Mouse (Mus musculus) stomach, embryonic 14.5 days (tissue): ENCODE measurements around the gene Erf. TPM values are rescaled to one million over a fixed set of nuclear protein-coding genes. Genes with fewer than 3 reads are reported as not detected.

ENCODE experiments used
- ATAC-seq: fragments of 200-750 bp; cut with Nextera tagmentation; 2 replicates; pipeline ENCODE4 v1.8.0; 2017; ENCODE audit warnings: low read depth, moderate TSS enrichment; ENCODE audit not compliant: insufficient number of reproducible peaks, insufficient read depth, low FRiP score
- H3K27ac ChIP-seq: fragments of 300-500 bp; sonication (generic); 2 replicates; pipeline ENCODE4 v1.5.1; 2014; ENCODE audit warnings: mild to moderate bottlenecking, low read length, moderate library complexity, mixed read lengths
- H3K27me3 ChIP-seq: fragments of 300-500 bp; sonication (generic); 2 replicates; pipeline ENCODE4 v1.6.1; 2014; ENCODE audit warnings: low read length, control low read depth, mixed read lengths; ENCODE audit not compliant: control insufficient read depth, insufficient read depth
- H3K36me3 ChIP-seq: fragments of 300-500 bp; sonication (generic); 2 replicates; pipeline ENCODE4 v1.6.1; 2014; ENCODE audit warnings: mild to moderate bottlenecking, control low read depth, low read length, moderate library complexity, mixed read lengths; ENCODE audit not compliant: control insufficient read depth, insufficient read depth
- H3K4me1 ChIP-seq: fragments of 300-500 bp; sonication (generic); 2 replicates; pipeline ENCODE4 v1.6.1; 2014; ENCODE audit warnings: low read length, control low read depth, mixed read lengths; ENCODE audit not compliant: control insufficient read depth, insufficient read depth
- H3K4me2 ChIP-seq: fragments of 300-500 bp; sonication (generic); replicated peaks from 2 replicates; pipeline ENCODE4 v1.6.1; 2014; ENCODE audit warnings: low read depth, low read length, control low read depth
- H3K4me3 ChIP-seq: fragments of 300-500 bp; sonication (generic); 2 replicates; pipeline ENCODE4 v1.5.1; 2014; ENCODE audit warnings: low read depth, low read length, control low read depth
- H3K9ac ChIP-seq: fragments of 300-500 bp; sonication (generic); replicated peaks from 2 replicates; pipeline ENCODE4 v1.6.1; 2014; ENCODE audit warnings: low read depth, mild to moderate bottlenecking, control low read depth, low read length, moderate library complexity, mixed read lengths
- H3K9me3 ChIP-seq: fragments of 300-500 bp; sonication (generic); 2 replicates; pipeline ENCODE4 v1.6.1; 2016; ENCODE audit warnings: low read depth, low read length, control low read depth; ENCODE audit not compliant: control insufficient read depth
- WGBS: fragments of 180-500 bp; shearing (Covaris S2); extraction: QIAGEN DNeasy Blood & Tissue Kit; methylation state at CpG from one replicate; pipeline ENCODE4 v1.1.7; 2014; 5-methylcytosine and 5-hydroxymethylcytosine counted together
- polyA plus RNA-seq: library from polyadenylated mRNA; unstranded; fragments of >200 nt; fragmentation: Nextera tagmentation; extraction: Ambion mirVana; gene quantifications from 2 replicates; pipeline ENCODE4 v1.2.1, GENCODE M21; 2014

The Erf gene
- polyA plus RNA-seq, 1 experiment from 2014 or later: 27.7 TPM

- Histone ChIP-seq H3K9ac (peak overlapping the region; percentile 59), H3K4me2 (peak overlapping the region; percentile 82), H3K27me3 (no peaks in the 10 kb centered on the region), H3K4me3 (peak overlapping the region; percentile 86), H3K4me1 (peaks cover 40% of the 10 kb centered on the region), H3K36me3 (peaks cover 47% of the 10 kb centered on the region), H3K9me3 (no peaks in the 10 kb centered on the region), H3K27ac (peak overlapping the region; percentile 99; the same call in 1 of the 2 replicates)
- 47% methylated on average over 2 of the region's 2 CpGs for WGBS
- no peak for ATAC-seq
Measured at GRCm38 (mm10) chr7:25284171-25284570, 33.6 kb upstream of the Erf start.

GRCm38 (mm10) chr7:25283637-25284036, 33.1 kb upstream of the Erf start:
- Histone ChIP-seq H3K4me2 (peak overlapping the region; percentile 82), H3K9ac (peak overlapping the region; percentile 59), H3K36me3 (peaks cover 41% of the 10 kb centered on the region), H3K4me3 (peak overlapping the region; percentile 86), H3K9me3 (no peaks in the 10 kb centered on the region), H3K27me3 (no peaks in the 10 kb centered on the region), H3K27ac (peak overlapping the region; percentile 99), H3K4me1 (peaks cover 40% of the 10 kb centered on the region)
- WGBS: 3% methylated on average over 5 of the region's 5 CpGs
- ATAC-seq: no peak

- Histone ChIP-seq H3K36me3 (peaks cover 33% of the 10 kb centered on the region), H3K4me2 (peak overlapping the region; percentile 82), H3K4me3 (peak overlapping the region; percentile 86), H3K27ac (peak overlapping the region; percentile 99), H3K27me3 (no peaks in the 10 kb centered on the region), H3K4me1 (peaks cover 43% of the 10 kb centered on the region), H3K9ac (peak overlapping the region; percentile 59), H3K9me3 (no peaks in the 10 kb centered on the region)
- no peak for ATAC-seq
- WGBS: under 1% methylated on average over 23 of the region's 36 CpGs
Measured at GRCm38 (mm10) chr7:25282731-25283211, 32.2 kb upstream of the Erf start.

GRCm38 (mm10) chr7:25281734-25282601, 31.4 kb upstream of the Erf start:
- peaks cover 50% of the 10 kb centered on the region for H3K4me1 ChIP-seq
- 2% methylated on average over 70 of the region's 108 CpGs for WGBS
- H3K9ac ChIP-seq: peak overlapping the region; percentile 59
- ATAC-seq: peak; percentile 78
- peaks cover 25% of the 10 kb centered on the region for H3K36me3 ChIP-seq
- peak overlapping the region; percentile 99 for H3K27ac ChIP-seq
- no peaks in the 10 kb centered on the region for H3K27me3 ChIP-seq
- H3K9me3 ChIP-seq: no peaks in the 10 kb centered on the region
- peak overlapping the region; percentile 86 for H3K4me3 ChIP-seq
- peak overlapping the region; percentile 82 for H3K4me2 ChIP-seq

GRCm38 (mm10) chr7:25281166-25281733, 30.7 kb upstream of the Erf start:
- Histone ChIP-seq H3K4me3 (peak overlapping the region; percentile 86), H3K36me3 (peaks cover 18% of the 10 kb centered on the region), H3K9ac (peak overlapping the region; percentile 22; the same call in 1 of the 2 replicates), H3K9me3 (no peaks in the 10 kb centered on the region), H3K4me2 (peak overlapping the region; percentile 71), H3K27ac (peak overlapping the region; percentile 99), H3K27me3 (no peaks in the 10 kb centered on the region), H3K4me1 (peaks cover 55% of the 10 kb centered on the region)
- 10% methylated on average over 12 of the region's 12 CpGs for whole genome bisulfite sequencing
- ATAC-seq: 0 out of 2 replicates have a peak, but pooled peaks have one; percentile 0

GRCm38 (mm10) chr7:25279861-25280791, 29.6 kb upstream of the Erf start:
- Histone ChIP-seq H3K36me3 (peaks cover 6% of the 10 kb centered on the region), H3K4me3 (peak overlapping the region; percentile 86), H3K9ac (peak overlapping the region; percentile 68), H3K27me3 (no peaks in the 10 kb centered on the region), H3K4me1 (peaks cover 65% of the 10 kb centered on the region), H3K27ac (peak overlapping the region; percentile 99), H3K9me3 (no peaks in the 10 kb centered on the region), H3K4me2 (peak overlapping the region; percentile 71)
- 0% methylated on average over 6 of the region's 6 CpGs for WGBS
- ATAC-seq: peak; percentile 31

- H3K27me3 ChIP-seq: no peaks in the 10 kb centered on the region
- WGBS: under 1% methylated on average over 46 of the region's 49 CpGs
- H3K36me3 ChIP-seq: no peaks in the 10 kb centered on the region; the same call in 1 of the 2 replicates
- peak overlapping the region; percentile 86 for H3K4me3 ChIP-seq
- peak overlapping the region; percentile 68 for H3K9ac ChIP-seq
- no peaks in the 10 kb centered on the region for H3K9me3 ChIP-seq
- peaks cover 61% of the 10 kb centered on the region for H3K4me1 ChIP-seq
- peak overlapping the region; percentile 71 for H3K4me2 ChIP-seq
- H3K27ac ChIP-seq: peak overlapping the region; percentile 99
- ATAC-seq: peak; percentile 47
Measured at GRCm38 (mm10) chr7:25279076-25279860, 28.7 kb upstream of the Erf start.
